Comparison of ENCODE assay signal across 23 mouse cellular contexts in genomic region chr1:59204489-59204888, GRCm38 (mm10). TPM values are rescaled to one million over a fixed set of nuclear protein-coding genes. Genes with fewer than 3 reads are reported as not detected.
DNase-seq lines count a peak whose midpoint lies in the region; TF ChIP-seq lines count a peak whose summit lies in the region.
"Had no signal": no experiment of that assay in that cellular context is flagged by ENCODE, and none has a peak within 500 bp of the region (broad histone marks: within the 10 kb centered on the region; RNA-seq: fewer than 3 reads in every experiment).

No protein-coding gene starts in this region.

- H3K4me1 ChIP-seq in cerebellum, adult 2 months (ENCODE audit: control insufficient read depth, insufficient read depth, low read length) = peaks cover 10% of the 10 kb centered on the region
- H3K4me1 ChIP-seq in CH12.LX (ENCODE audit: control insufficient read depth in 1 of 2, insufficient read depth in 2 of 2) = peaks cover 6 to 26% of the 10 kb centered on the region in 2 experiments; a peak in 3 of 4 replicates
- no peaks in the 10 kb centered on the region for H3K4me1 ChIP-seq in limb, embryonic 10.5 days
- no peaks in the 10 kb centered on the region for H3K4me1 ChIP-seq in kidney, adult 2 months (ENCODE audit: control insufficient read depth, insufficient read depth, low read length)

- H3K27ac ChIP-seq in cerebellum, adult 2 months (ENCODE audit: insufficient read depth, low read length) = peak overlapping the region; percentile 19; the same call in 1 of the 2 replicates
- no peak overlapping the region for H3K27ac ChIP-seq in CH12.LX (ENCODE audit: insufficient read depth, low read depth)
- no peak overlapping the region for H3K27ac ChIP-seq in limb, embryonic 10.5 days
- no peak overlapping the region for H3K27ac ChIP-seq in kidney, adult 2 months (ENCODE audit: insufficient read depth, low read depth, low read length)

- in situ Hi-C loops in CH12.LX (cut with MboI; ENCODE audit: low pct_ligation_motif_present, low pct_unique_long_range_greater_than_20kb, low sequenced_read_pairs) = no loop called here

- no peak overlapping the region for H3K4me3 ChIP-seq in cerebellum, adult 2 months (replicated peaks; ENCODE audit: insufficient read depth, low read depth, low read length)
- no peak overlapping the region for H3K4me3 ChIP-seq in CH12.LX (replicated peaks in 1 of 3; ENCODE audit: low read depth in 2 of 3, low read length in 2 of 3, poor library complexity in 1 of 3)
- no peak overlapping the region for H3K4me3 ChIP-seq in limb, embryonic 10.5 days
- H3K4me3 ChIP-seq in kidney, adult 2 months (ENCODE audit: insufficient read depth, low read depth, low read length) = no peak overlapping the region

- no peak for DNase-seq in cerebellum, adult 2 months
- DNase-seq in cerebellum, postnatal 25 days = no peak
- DNase-seq in A20 (ENCODE audit: low read depth, low spot score) = peak; percentile 82
- peak; percentile 45 for DNase-seq in CH12.LX (ENCODE audit: extremely low read depth)
- no peak for DNase-seq in limb, embryonic 10.5 days (ENCODE audit: low spot score)
- DNase-seq in kidney, adult 2 months = no peak
- DNase-seq: adrenal gland, adult 2 months; adrenal gland, adult 8-10 months; adrenal gland, postnatal 10 days; adrenal gland, postnatal 14 days; adrenal gland, postnatal 25 days; adrenal gland, postnatal 36 days; B cell, adult 2 months; cerebellum, adult 11 months; cerebellum, adult 11-12 months; cerebellum, adult 18-20 months; cerebellum, adult 8-10 months; cerebellum, adult 9-10 months had no signal

- H3K4me2 ChIP-seq in CH12.LX (ENCODE audit: insufficient read depth, low read depth, poor library complexity, severe bottlenecking) = no peak overlapping the region

- no peak for TF ChIP-seq POLR2A in cerebellum, adult 2 months (IDR thresholded peaks at IDR 0.05; ENCODE audit: borderline replicate concordance, insufficient read depth, low read length)
- no peak for TF ChIP-seq POLR2A in CH12.LX (IDR thresholded peaks at IDR 0.05; ENCODE audit: low read depth, low read length)
- no peak for TF ChIP-seq POLR2A in kidney, adult 2 months (IDR thresholded peaks at IDR 0.05; ENCODE audit: low read depth, low read length)

- 72% methylated on average over 1 of the region's 1 CpGs for WGBS in cerebellum, adult 2 months
- 94% methylated on average over 1 of the region's 1 CpGs for WGBS in limb, embryonic 10.5 days
- 95% methylated on average over 1 of the region's 1 CpGs for WGBS in kidney, adult 2 months

- dilution Hi-C loops in CH12.LX (cut with MboI; ENCODE audit: extremely low pct_ligation_motif_present, extremely low pct_unique_long_range_greater_than_20kb, low sequenced_read_pairs) = no loop called here

- no peak for TF ChIP-seq RAD21 in CH12.LX (IDR thresholded peaks at IDR 0.05; ENCODE audit: low read depth, low read length)

- no peak overlapping the region for H3K9ac ChIP-seq in CH12.LX (ENCODE audit: insufficient read depth, low read depth)

- no peaks in the 10 kb centered on the region for H3K9me3 ChIP-seq in CH12.LX (replicated peaks; ENCODE audit: low read length)
- no peaks in the 10 kb centered on the region for H3K9me3 ChIP-seq in limb, embryonic 10.5 days (replicated peaks)
- H3K9me3 ChIP-seq: G1E had no signal

- TF ChIP-seq CTCF in cerebellum, adult 2 months (IDR thresholded peaks at IDR 0.05; ENCODE audit: borderline replicate concordance, insufficient read depth, low read depth, low read length) = no peak
- no peak for TF ChIP-seq CTCF in CH12.LX (conservative IDR thresholded peaks at IDR 0.05 in 1 of 2, IDR thresholded peaks at IDR 0.05 in 1 of 2; ENCODE audit: low read depth in 2 of 2, low read length in 2 of 2)
- TF ChIP-seq CTCF in kidney, adult 2 months (conservative IDR thresholded peaks at IDR 0.05; ENCODE audit: insufficient read depth, insufficient read length, low read depth, low read length) = no peak

- H3K27me3 ChIP-seq in cerebellum, adult 2 months (ENCODE audit: control insufficient read depth, insufficient read depth, low read length) = no peaks in the 10 kb centered on the region
- H3K27me3 ChIP-seq in CH12.LX (replicated peaks) = no peaks in the 10 kb centered on the region
- no peaks in the 10 kb centered on the region for H3K27me3 ChIP-seq in limb, embryonic 10.5 days (ENCODE audit: low read depth, poor library complexity, severe bottlenecking)
- no peaks in the 10 kb centered on the region for H3K27me3 ChIP-seq in kidney, adult 2 months (replicated peaks; ENCODE audit: control insufficient read depth, insufficient read depth, low read length)
- H3K27me3 ChIP-seq: Patski had no signal

- H3K79me2 ChIP-seq in CH12.LX (replicated peaks; ENCODE audit: control insufficient read depth, extremely low read depth, insufficient read depth, poor library complexity, severe bottlenecking) = no peaks in the 10 kb centered on the region

- peaks cover 12 to 50% of the 10 kb centered on the region in 2 experiments for H3K36me3 ChIP-seq in CH12.LX (replicated peaks in 1 of 2; ENCODE audit: control insufficient read depth in 1 of 2, insufficient read depth in 1 of 2, low read length in 1 of 2)
- peaks cover 26% of the 10 kb centered on the region for H3K36me3 ChIP-seq in limb, embryonic 10.5 days
- H3K36me3 ChIP-seq in kidney, adult 2 months (ENCODE audit: control insufficient read depth, insufficient read depth, low read length) = no peaks in the 10 kb centered on the region; the same call in 1 of the 2 replicates

- peak; percentile 92 for TF ChIP-seq EP300 in CH12.LX (IDR thresholded peaks at IDR 0.05; ENCODE audit: low read length)

TF ChIP-seq in CH12.LX, 34 proteins besides CTCF, POLR2A, EP300 and RAD21 (continues in another document):
- TF ChIP-seq SMC3 (IDR thresholded peaks at IDR 0.05; ENCODE audit: low read depth, low read length) (no peak), BHLHE40 (IDR thresholded peaks at IDR 0.05; ENCODE audit: low read depth, low read length) (peak; percentile 63), MAFK (IDR thresholded peaks at IDR 0.05; ENCODE audit: insufficient replicate concordance, low read length) (peak; percentile 29; the same call in 1 of the 2 replicates), ETS1 (conservative IDR thresholded peaks at IDR 0.05; ENCODE audit: low read depth, low read length) (peak; percentile 44; the same call in 1 of the 2 replicates), IRF4 (IDR thresholded peaks at IDR 0.05; ENCODE audit: low read depth, low read length) (peak; percentile 96), MXI1 (IDR thresholded peaks at IDR 0.05; ENCODE audit: low read depth, low read length) (no peak), ZKSCAN1 (IDR thresholded peaks at IDR 0.05; ENCODE audit: borderline replicate concordance, low read depth, low read length) (no peak), GABPA (IDR thresholded peaks at IDR 0.05; ENCODE audit: insufficient replicate concordance, low read depth, low read length) (no peak), TCF12 (IDR thresholded peaks at IDR 0.05; ENCODE audit: low read depth, low read length) (0 out of 2 replicates have a peak, but pooled peaks have one; percentile 44), MYC (IDR thresholded peaks at IDR 0.05; ENCODE audit: low read depth, low read length) (peak; percentile 89), ZMIZ1 (IDR thresholded peaks at IDR 0.05; ENCODE audit: low read depth, low read length) (no peak), NRF1 (IDR thresholded peaks at IDR 0.05; ENCODE audit: low read depth, low read length) (no peak), UBTF (IDR thresholded peaks at IDR 0.05; ENCODE audit: low read depth, low read length) (no peak), CHD1 (IDR thresholded peaks at IDR 0.05; ENCODE audit: low read depth, low read length) (no peak), MAZ (IDR thresholded peaks at IDR 0.05; ENCODE audit: low read depth, low read length) (no peak), TBP (conservative IDR thresholded peaks at IDR 0.05; ENCODE audit: low read depth, low read length) (no peak), JUN (IDR thresholded peaks at IDR 0.05; ENCODE audit: insufficient read depth, low read depth, low read length) (peak; percentile 67), CHD2 (IDR thresholded peaks at IDR 0.05; ENCODE audit: low read length) (no peak), SIN3A (IDR thresholded peaks at IDR 0.05; ENCODE audit: low read length) (no peak), ELF1 (IDR thresholded peaks at IDR 0.05; ENCODE audit: low read depth, low read length) (no peak), RCOR1 (conservative IDR thresholded peaks at IDR 0.05; ENCODE audit: low read depth, low read length) (peak; percentile 88; the same call in 1 of the 2 replicates), USF2 (conservative IDR thresholded peaks at IDR 0.05; ENCODE audit: low read depth, low read length) (no peak), HCFC1 (IDR thresholded peaks at IDR 0.05; ENCODE audit: low read depth, low read length) (no peak), USF1 (IDR thresholded peaks at IDR 0.05; ENCODE audit: low read depth, low read length) (no peak), ZNF384 (IDR thresholded peaks at IDR 0.05; ENCODE audit: low read depth, low read length) (no peak), JUND (conservative IDR thresholded peaks at IDR 0.05; ENCODE audit: low read depth, low read length) (peak; percentile 82), MAX (IDR thresholded peaks at IDR 0.05; ENCODE audit: low read length) (peak; percentile 64; the same call in 1 of the 2 replicates)

RNA-seq across cellular contexts. Expression of gene Als2, which starts 32.5 kb away (rescaled TPM):
- 74.1 and 84.0 TPM in 2 replicates for polyA plus RNA-seq in cerebellum, adult 2 months (2012; rRNA removed)
- total RNA-seq in CH12.LX (2012; rRNA removed) (13.4 and 16.5 TPM in 2 replicates), CH12.LX (2014; rRNA removed) (25.0 and 27.5 TPM in 2 replicates)
- polyA plus RNA-seq in CH12.LX (2012; ENCODE audit: insufficient read length, low read depth) = 41.0 and 42.6 TPM in 2 replicates
- polyA plus RNA-seq in limb, embryonic 10.5 days (2016; fragmentation: Nextera tagmentation; extraction: Ambion mirVana) = 11.0 and 13.2 TPM in 2 replicates
- 10.8 and 11.1 TPM in 2 replicates for polyA plus RNA-seq in kidney, adult 2 months (2012; rRNA removed)

RNA-seq across cellular contexts. Expression of gene Mpp4, which starts 41.3 kb away (rescaled TPM):
- 12.0 and 12.9 TPM in 2 replicates for polyA plus RNA-seq in cerebellum, adult 2 months (2012; rRNA removed)
- total RNA-seq in CH12.LX (2012; rRNA removed) = 1.1 and 1.7 TPM in 2 replicates
- 0.79 and 1.1 TPM in 2 replicates for total RNA-seq in CH12.LX (2014; rRNA removed)
- 1.6 and 2.8 TPM in 2 replicates for polyA plus RNA-seq in CH12.LX (2012; ENCODE audit: insufficient read length, low read depth)
- 0.20 and 0.35 TPM in 2 replicates for polyA plus RNA-seq in limb, embryonic 10.5 days (2016; fragmentation: Nextera tagmentation; extraction: Ambion mirVana)
- 2.6 TPM in 2 replicates for polyA plus RNA-seq in kidney, adult 2 months (2012; rRNA removed)
- total RNA-seq: adrenal gland, postnatal 25 days had no signal
- polyA plus RNA-seq: CD4-positive, CD25-positive, alpha-beta regulatory T cell, adult 4 months had no signal

RNA-seq across cellular contexts. Expression of gene Cdk15, which starts 52.2 kb away (rescaled TPM):
- 0.48 and 0.49 TPM in 2 replicates for polyA plus RNA-seq in cerebellum, adult 2 months (2012; rRNA removed)
- total RNA-seq in CH12.LX (2012; rRNA removed) = 0.13 TPM in 1 of 2 replicates, not detected in the other
- total RNA-seq in CH12.LX (2014; rRNA removed) = not detected in 2 replicates
- polyA plus RNA-seq in CH12.LX (2012; ENCODE audit: insufficient read length, low read depth) = not detected in 2 replicates
- 0.08 and 0.26 TPM in 2 replicates for polyA plus RNA-seq in limb, embryonic 10.5 days (2016; fragmentation: Nextera tagmentation; extraction: Ambion mirVana)
- 0.05 and 0.13 TPM in 2 replicates for polyA plus RNA-seq in kidney, adult 2 months (2012; rRNA removed)
- total RNA-seq: adrenal gland, adult 2 months; adrenal gland, postnatal 10 days; adrenal gland, postnatal 14 days; G1E; MEL had no signal
- polyA plus RNA-seq: activated CD4-positive, CD25-positive, alpha-beta regulatory T cell, adult 4 months; adrenal gland, adult 2 months; CD4-positive, CD25-positive, alpha-beta regulatory T cell, adult 4 months had no signal

Comparison
In these comparisons a context has a peak if more than half of its experiments do, and no peak if none do; other contexts are left out.
1. DNase-seq: peak in A20 (single experiment) and CH12.LX (single experiment); none in cerebellum, adult 2 months (0 of 2), cerebellum, postnatal 25 days (0 of 2), limb, embryonic 10.5 days (single experiment) and kidney, adult 2 months (single experiment).